Mouse (Mus musculus): ENCODE data around the gene Olfr646.

Olfr646 gene

DNA sequence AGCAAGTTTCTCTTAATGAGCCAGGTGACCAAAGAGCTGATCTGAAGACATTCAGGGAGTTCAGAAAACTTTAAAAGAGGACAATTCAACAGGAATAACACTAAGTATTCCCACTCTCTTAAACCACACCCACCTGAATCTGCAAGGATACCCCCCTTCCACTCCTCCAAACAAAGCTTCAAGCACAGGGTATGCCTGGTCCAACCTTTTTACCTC lies at the start of gene Olfr646:
TSS of gene Olfr646 (plus strand) at position 117 of the 216 bp plus-strand sequence.
- no peak for DNase-seq

DNA sequence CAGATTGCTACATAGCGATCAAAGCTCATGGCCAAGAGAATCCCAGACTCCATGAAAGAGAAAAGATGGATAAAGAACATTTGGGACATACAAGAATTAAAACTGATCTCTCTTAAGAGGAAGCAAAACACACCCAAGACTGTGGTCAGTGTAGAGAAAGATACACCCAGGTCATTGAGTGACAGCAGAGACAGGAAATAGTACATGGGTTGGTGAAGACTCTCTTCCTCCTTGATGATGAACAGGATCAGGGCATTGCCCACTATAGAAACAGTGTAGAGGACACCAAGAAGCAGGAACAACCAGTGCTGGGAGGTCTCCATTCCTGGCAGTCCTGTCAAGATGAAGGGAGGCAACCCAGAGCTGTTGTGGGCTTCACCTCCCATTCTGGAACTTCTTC lies 45.5 kb upstream of the Olfr646 start:
- no peak for DNase-seq

DNA sequence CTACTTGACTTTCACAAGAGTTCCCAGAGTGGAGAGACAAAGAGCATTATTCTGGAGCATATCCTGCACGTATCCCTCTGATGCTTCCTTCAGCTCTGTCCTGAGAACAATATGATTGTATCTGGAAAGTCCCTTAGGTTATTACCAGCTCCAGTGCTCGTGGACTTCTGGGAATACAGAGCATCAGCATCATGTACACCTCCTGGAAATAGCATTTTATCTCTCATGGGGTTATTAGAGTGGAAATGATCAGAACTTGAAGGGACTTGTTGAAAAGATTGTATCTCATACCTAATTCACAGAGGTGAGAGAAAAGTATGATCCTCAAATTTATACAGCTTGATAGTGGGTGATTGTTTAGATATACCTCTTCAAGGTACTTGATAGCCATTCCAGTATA lies 43.3 kb upstream of the Olfr646 start, which contains the start of gene 4930516K23Rik:
TSS of gene 4930516K23Rik (minus strand) at position 101 of the 400 bp plus-strand sequence.
- DNase-seq = no peak

DNA sequence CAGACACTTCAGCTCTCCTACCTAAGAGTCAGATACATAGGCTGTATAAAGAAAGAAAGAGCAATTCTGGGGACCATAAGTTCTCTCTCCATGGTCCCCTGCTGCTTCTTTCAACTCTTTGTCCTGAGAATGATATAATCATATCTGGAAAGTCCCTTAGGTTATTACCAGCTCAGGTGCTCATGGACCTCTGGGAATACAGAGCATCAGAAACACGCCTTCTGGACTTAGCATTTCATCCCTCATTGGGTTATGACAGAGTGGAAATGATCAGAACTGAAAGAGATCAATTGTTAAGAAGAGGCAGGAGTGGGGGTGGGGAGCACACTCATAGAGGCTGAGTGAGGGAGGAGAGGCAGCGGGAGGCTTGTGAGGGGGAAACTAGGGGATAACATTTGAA lies 32.9 kb upstream of the Olfr646 start, which contains the start of gene Olfr644:
TSS of gene Olfr644 (minus strand) at position 101 of the 400 bp plus-strand sequence.
- no peak for DNase-seq

DNA sequence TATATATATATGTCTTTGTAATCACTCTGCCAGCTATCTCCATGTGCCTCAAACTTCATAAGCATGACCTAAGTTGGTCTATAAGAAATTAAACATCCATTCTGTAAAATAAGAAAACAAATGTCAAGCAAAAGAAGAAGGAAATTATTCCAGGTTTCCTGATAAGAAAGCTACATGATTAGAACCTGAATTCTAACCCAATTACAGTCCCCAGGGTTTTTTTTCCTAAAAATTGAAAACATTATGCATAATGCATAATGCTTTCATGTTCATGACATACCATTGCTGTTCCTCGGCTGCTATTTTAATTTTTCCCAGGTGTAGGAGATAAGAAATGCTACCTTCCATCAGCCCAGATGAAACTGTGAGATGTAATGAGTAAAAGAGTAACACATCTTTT lies 19.3 kb upstream of the Olfr646 start, which contains the start of gene Olfr645:
TSS of gene Olfr645 (minus strand) at position 101 of the 400 bp plus-strand sequence.
- DNase-seq = no peak

DNA sequence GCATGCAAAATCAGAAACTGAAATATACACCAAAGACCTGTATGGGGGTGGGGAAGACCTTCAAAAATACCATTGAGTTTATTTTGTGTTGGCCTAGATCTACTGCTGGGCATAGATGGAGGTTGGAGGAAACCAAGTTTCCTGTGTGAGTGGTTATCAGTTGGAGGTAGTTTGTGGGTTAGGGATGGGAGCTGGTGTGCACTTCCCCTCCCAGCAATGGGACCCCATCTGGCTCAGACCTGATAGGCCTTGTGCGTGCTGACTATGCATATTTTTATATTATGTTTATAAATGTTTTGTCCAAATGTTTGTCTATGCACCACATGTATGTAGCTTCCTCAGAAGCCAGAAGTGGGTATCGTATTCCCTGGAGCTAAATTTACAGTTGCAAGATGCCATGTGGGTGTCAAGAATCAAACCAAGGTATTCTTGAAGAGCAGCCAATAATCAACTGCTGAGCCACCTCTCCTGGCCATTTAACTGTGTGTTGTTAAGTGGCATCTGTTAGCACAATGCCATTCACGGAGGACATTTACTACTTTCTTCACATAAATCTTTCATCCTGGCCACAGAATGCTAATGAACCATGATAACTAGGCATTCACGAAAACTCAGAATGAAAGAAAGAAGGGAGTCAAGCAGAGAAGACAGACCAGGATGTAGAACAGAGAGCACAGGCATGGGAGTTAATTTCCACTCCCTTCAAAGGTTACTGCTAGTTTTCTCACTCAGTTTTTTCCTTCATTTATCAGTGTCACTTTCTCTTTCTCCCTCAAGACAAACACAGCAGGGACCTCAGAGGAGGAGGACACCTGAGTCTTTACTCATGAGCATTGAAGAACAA lies 538 bp upstream of the Olfr646 start:
- DNase-seq = no peak

DNA sequence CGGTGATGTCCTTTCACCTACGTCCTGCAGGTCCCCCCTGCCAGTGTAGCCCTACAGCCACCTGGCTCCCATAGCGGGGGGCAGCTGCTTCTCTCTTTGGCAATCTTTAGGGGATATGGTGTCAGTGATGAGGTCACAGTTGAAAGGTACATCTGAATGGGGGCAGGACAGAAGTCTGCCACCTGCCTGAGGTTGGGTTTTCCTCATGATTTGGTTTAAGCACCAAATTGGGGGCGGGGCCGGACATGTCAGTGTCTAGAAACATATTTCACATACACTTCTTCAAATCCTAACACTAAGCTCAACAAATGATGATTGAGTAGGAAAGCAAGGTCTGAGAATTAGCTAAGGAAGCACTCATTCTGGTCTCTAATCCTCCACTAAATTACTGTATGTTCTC lies 25.1 kb downstream of the Olfr646 start, which contains the start of gene Ubqln5:
TSS of gene Ubqln5 (minus strand) at position 101 of the 400 bp plus-strand sequence.
- no peak for DNase-seq

DNA sequence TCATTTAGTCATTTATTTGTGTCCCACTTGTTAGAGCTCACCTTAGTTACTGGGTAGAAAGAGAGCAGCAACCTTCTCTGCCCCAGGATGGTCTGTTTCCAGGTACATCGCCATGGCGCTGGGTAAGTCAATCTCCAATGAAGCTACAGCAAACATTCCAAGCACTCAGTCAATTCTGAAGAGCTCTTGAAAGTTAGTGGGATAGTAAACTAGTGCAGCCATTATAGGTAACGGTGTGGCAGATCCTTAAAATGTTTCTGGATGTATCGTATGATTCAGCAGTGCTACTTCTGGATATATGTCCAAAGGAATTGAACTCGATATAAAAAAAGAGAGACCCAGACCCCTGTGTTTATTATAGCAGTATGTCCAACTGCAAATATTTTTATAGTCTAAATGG lies 32.6 kb downstream of the Olfr646 start, which contains the start of gene Olfr643:
TSS of gene Olfr643 (minus strand) at position 101 of the 400 bp plus-strand sequence.
- no peak for DNase-seq

DNA sequence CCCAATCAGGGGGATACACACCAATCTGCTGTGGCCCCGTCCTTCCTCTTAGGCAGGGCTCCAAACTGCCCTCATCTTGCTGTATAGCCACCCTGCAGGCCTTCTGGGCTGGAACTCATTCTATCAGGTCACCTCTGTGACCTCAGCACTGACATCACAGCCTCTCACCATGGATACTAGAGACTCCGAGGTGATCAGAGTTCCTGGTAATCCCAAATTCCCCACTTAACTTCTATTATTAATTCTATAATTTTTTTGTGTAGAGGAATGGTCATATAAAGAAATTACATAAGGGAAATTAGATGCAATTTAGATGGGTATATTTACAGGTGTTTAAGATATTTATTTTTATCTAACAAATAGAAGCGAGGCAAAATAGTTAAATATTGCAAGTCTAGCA lies 38.5 kb downstream of the Olfr646 start, which contains the start of gene Ubqln3:
TSS of gene Ubqln3 (minus strand) at position 101 of the 400 bp plus-strand sequence.
- DNase-seq = no peak

DNA sequence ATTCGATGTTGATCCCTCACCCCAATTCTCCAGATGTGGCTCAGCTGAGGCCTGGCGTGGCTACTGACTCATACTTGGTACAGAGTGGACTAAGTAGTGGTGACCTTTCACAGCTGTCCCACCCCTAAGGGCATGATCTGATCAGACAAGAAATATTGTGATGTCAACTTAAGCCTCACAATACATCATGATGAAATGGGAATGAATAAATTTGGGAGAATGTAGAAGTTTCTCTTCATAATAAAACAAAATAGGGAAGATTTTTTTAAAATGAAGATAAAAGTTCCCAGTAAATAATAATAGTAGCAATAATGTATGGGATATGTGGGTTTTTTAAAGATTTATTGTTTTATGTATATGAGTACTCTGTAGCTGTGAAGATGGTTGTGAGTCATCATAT lies 45.8 kb downstream of the Olfr646 start, which contains the start of gene Ubqlnl:
TSS of gene Ubqlnl (minus strand) at position 101 of the 400 bp plus-strand sequence.
- DNase-seq = no peak
